Mouse (Mus musculus) frontal cortex, adult (tissue): ENCODE data around the gene Serpini1.

Source experiments
- ATAC-seq: cut with Nextera tagmentation; 2 replicates; pipeline ENCODE4 v1.9.2; 2017; ENCODE audit warnings: mild to moderate bottlenecking, moderate library complexity, mixed read lengths; ENCODE audit not compliant: low TSS enrichment

The Serpini1 gene

GRCm38 (mm10) chr3:75557292-75557691, at the start of gene Serpini1:
Gene Serpini1, plus strand, starts transcription at chr3:75557547.
- peak; percentile 85 for ATAC-seq

GRCm38 (mm10) chr3:75517631-75518250, 39.6 kb upstream of the Serpini1 start:
- peak; percentile 70; the same call in 1 of the 2 replicates for ATAC-seq

GRCm38 (mm10) chr3:75521314-75521713, 36.0 kb upstream of the Serpini1 start:
- no peak for ATAC-seq

- ATAC-seq = no peak
Observed at GRCm38 (mm10) chr3:75522527-75522926, 34.8 kb upstream of the Serpini1 start.

- no peak for ATAC-seq
Observed at GRCm38 (mm10) chr3:75531074-75531473, 26.3 kb upstream of the Serpini1 start.

- no peak for ATAC-seq
Observed at GRCm38 (mm10) chr3:75534045-75534834, 23.1 kb upstream of the Serpini1 start.

- no peak for ATAC-seq
Observed at GRCm38 (mm10) chr3:75541259-75541658, 16.1 kb upstream of the Serpini1 start.

- no peak for ATAC-seq
Observed at GRCm38 (mm10) chr3:75542852-75543251, 14.5 kb upstream of the Serpini1 start.

GRCm38 (mm10) chr3:75544287-75544686, 13.1 kb upstream of the Serpini1 start:
- ATAC-seq = no peak

GRCm38 (mm10) chr3:75551248-75551647, 6.1 kb upstream of the Serpini1 start:
- no peak for ATAC-seq

GRCm38 (mm10) chr3:75556121-75556694, 1.1 kb upstream of the Serpini1 start:
- peak; percentile 22 for ATAC-seq

- peak; percentile 86 for ATAC-seq
Observed at GRCm38 (mm10) chr3:75556695-75557291, 554 bp upstream of the Serpini1 start, which contains the start of gene Pdcd10. Gene Pdcd10, minus strand, starts transcription at chr3:75556856.

- peak; percentile 95 for ATAC-seq
Observed at GRCm38 (mm10) chr3:75574074-75574473, 16.7 kb downstream of the Serpini1 start.

- no peak for ATAC-seq
Observed at GRCm38 (mm10) chr3:75575582-75575981, 18.2 kb downstream of the Serpini1 start.

- no peak for ATAC-seq
Observed at GRCm38 (mm10) chr3:75579352-75579751, 22.0 kb downstream of the Serpini1 start.

GRCm38 (mm10) chr3:75583293-75583692, 25.9 kb downstream of the Serpini1 start:
- peak; percentile 45 for ATAC-seq

GRCm38 (mm10) chr3:75584898-75585297, 27.6 kb downstream of the Serpini1 start:
- ATAC-seq = peak; percentile 84

GRCm38 (mm10) chr3:75611019-75611418, 53.7 kb downstream of the Serpini1 start:
- peak; percentile 41; the same call in 1 of the 2 replicates for ATAC-seq

GRCm38 (mm10) chr3:75624627-75625026, 67.3 kb downstream of the Serpini1 start:
- ATAC-seq = peak; percentile 96

GRCm38 (mm10) chr3:75630988-75631615, 73.8 kb downstream of the Serpini1 start:
- ATAC-seq = peak; percentile 72

- ATAC-seq = no peak
Observed at GRCm38 (mm10) chr3:75633221-75633620, 75.9 kb downstream of the Serpini1 start.

GRCm38 (mm10) chr3:75633635-75634034, 76.3 kb downstream of the Serpini1 start:
- no peak for ATAC-seq
